Mouse (Mus musculus) limb, embryonic 14.5 days (tissue): ENCODE results near the gene Arhgap27. TPM values are rescaled to one million over a fixed set of nuclear protein-coding genes. Genes with fewer than 3 reads are reported as not detected.
"Not testable (repeated sequence)": the region's sequence is repeated elsewhere in the genome, so short reads cannot be mapped to it uniquely, and the experiment has no call there.

Experiments used
- ATAC-seq: fragments of 200-750 bp; cut with Nextera tagmentation; 2 replicates; pipeline ENCODE4 v1.8.0; 2017; ENCODE audit warnings: low read depth, moderate number of reproducible peaks, moderate TSS enrichment; ENCODE audit not compliant: low FRiP score
- DNase-seq: peaks from one replicate; pipeline ENCODE4 v3.0.0-alpha.2; 2015; ENCODE audit warnings: low spot score
- H3K27ac ChIP-seq: fragments of 300-500 bp; sonication (generic); replicated peaks from 2 replicates; pipeline ENCODE4 v1.5.1; 2014; ENCODE audit warnings: low read depth, mild to moderate bottlenecking, low read length, moderate library complexity, mixed read lengths
- H3K27me3 ChIP-seq: fragments of 300-500 bp; sonication (generic); 2 replicates; pipeline ENCODE4 v1.6.1; 2014; ENCODE audit warnings: low read length, mixed read lengths; ENCODE audit not compliant: control insufficient read depth, insufficient read depth
- H3K36me3 ChIP-seq: fragments of 300-500 bp; sonication (generic); 2 replicates; pipeline ENCODE4 v1.6.1; 2014; ENCODE audit warnings: mild to moderate bottlenecking, low read length, moderate library complexity, mixed read lengths; ENCODE audit not compliant: control insufficient read depth, insufficient read depth
- H3K4me1 ChIP-seq: fragments of 300-500 bp; sonication (generic); 2 replicates; pipeline ENCODE4 v1.6.1; 2014; ENCODE audit warnings: antibody characterized with exemption, low read length, mixed read lengths; ENCODE audit not compliant: control insufficient read depth, insufficient read depth
- H3K4me2 ChIP-seq: fragments of 300-500 bp; sonication (generic); replicated peaks from 2 replicates; pipeline ENCODE4 v1.6.1; 2014; ENCODE audit warnings: low read depth, mild to moderate bottlenecking, low read length, moderate library complexity; ENCODE audit not compliant: severe bottlenecking
- H3K4me3 ChIP-seq: fragments of 300-500 bp; sonication (generic); replicated peaks from 2 replicates; pipeline ENCODE4 v1.5.1; 2014; ENCODE audit warnings: low read length
- H3K9ac ChIP-seq: fragments of 300-500 bp; sonication (generic); 2 replicates; pipeline ENCODE4 v1.6.1; 2014; ENCODE audit warnings: mild to moderate bottlenecking, low read depth, low read length, moderate library complexity; ENCODE audit not compliant: severe bottlenecking
- H3K9me3 ChIP-seq: fragments of 300-500 bp; sonication (generic); 2 replicates; pipeline ENCODE4 v1.6.1; 2016; ENCODE audit warnings: low read length; ENCODE audit not compliant: control insufficient read depth
- POLR2A ChIP-seq: fragments of 200-500 bp; IDR thresholded peaks from 2 replicates; pipeline ENCODE4 v1.8.0; 2012; ENCODE audit warnings: inconsistent platforms, mild to moderate bottlenecking, moderate library complexity, borderline replicate concordance; ENCODE audit not compliant: insufficient read depth, insufficient read length; ENCODE audit errors: extremely low read depth
- WGBS: fragments of 180-500 bp; shearing (Covaris S2); extraction: QIAGEN DNeasy Blood & Tissue Kit; methylation state at CpG from one replicate; pipeline ENCODE4 v1.1.7; 2014; 5-methylcytosine and 5-hydroxymethylcytosine counted together
- polyA plus RNA-seq, 2 experiments: library from polyadenylated mRNA; depleted of rRNA in 1 of 2; stranded (reverse) in 1 of 2; unstranded in 1 of 2; fragments of >200 nt; fragmentation: Nextera tagmentation in 1 of 2; extraction: Ambion mirVana in 1 of 2; gene quantifications; 2 replicates each; pipeline versions ENCODE4 v1.2.1 to v1.2.3; 2012 to 2014

The Arhgap27 gene
- polyA plus RNA-seq, 2 experiments: 8.4 to 14.1 TPM

DNA sequence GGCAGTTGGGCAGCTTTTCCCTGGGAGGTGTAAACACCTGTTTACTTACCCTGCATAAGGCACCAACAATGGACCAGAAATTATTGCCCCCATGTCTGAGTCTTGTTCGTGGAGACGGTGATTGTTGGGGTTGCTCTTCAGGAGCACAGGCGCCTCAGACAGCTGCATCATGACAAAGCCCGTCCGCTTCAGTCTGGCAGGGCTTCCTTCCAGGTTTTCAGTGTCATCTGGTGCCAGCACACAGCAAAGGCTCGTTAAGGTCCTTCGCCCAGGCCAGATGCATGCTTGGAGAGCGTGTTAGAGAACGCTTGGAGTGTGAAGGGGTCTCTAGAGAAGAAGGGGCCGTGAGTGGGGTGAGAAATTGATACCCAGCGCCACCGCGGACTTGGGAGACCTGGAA lies 38.8 kb downstream of the Arhgap27 start:
- no peaks in the 10 kb centered on the region for H3K27me3 ChIP-seq
- TF ChIP-seq POLR2A: no peak
- H3K4me3 ChIP-seq: no peak overlapping the region
- no peaks in the 10 kb centered on the region for H3K9me3 ChIP-seq
- no peaks in the 10 kb centered on the region for H3K36me3 ChIP-seq
- 0 out of 2 replicates have a peak overlapping the region, but pooled peaks have one; percentile 10 for H3K4me2 ChIP-seq
- H3K27ac ChIP-seq: no peak overlapping the region
- no peak overlapping the region for H3K9ac ChIP-seq
- H3K4me1 ChIP-seq: peaks cover 21% of the 10 kb centered on the region
- ATAC-seq (no peak), DNase-seq (no peak)
- 39% methylated on average over 13 of the region's 13 CpGs for WGBS

DNA sequence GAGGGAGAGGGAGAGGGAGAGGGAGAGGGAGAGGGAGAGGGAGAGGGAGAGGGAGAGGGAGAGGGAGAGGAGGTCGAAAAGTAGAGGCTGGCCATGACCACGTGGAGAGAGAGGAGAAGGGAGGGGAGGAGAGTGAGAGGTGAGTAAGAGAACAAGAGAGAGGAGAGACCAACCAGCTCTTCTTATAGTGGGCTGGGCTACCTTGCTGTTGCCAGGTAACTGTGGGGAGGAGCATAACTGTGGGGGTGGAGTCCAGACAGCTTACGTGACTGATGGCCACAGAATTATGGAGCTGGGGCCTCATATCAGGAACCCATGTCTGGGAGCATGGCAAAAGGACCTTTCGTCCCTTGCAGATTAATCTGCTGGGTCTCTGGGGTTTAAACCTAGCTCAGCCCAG lies 40.7 kb downstream of the Arhgap27 start:
- not testable (repeated sequence) for H3K27ac ChIP-seq, DNase-seq, H3K36me3 ChIP-seq, H3K27me3 ChIP-seq, H3K4me3 ChIP-seq, H3K9ac ChIP-seq, H3K4me2 ChIP-seq, H3K9me3 ChIP-seq, ATAC-seq
- peaks cover 21% of the 10 kb centered on the region for H3K4me1 ChIP-seq
- WGBS: 42% methylated on average over 4 of the region's 4 CpGs

DNA sequence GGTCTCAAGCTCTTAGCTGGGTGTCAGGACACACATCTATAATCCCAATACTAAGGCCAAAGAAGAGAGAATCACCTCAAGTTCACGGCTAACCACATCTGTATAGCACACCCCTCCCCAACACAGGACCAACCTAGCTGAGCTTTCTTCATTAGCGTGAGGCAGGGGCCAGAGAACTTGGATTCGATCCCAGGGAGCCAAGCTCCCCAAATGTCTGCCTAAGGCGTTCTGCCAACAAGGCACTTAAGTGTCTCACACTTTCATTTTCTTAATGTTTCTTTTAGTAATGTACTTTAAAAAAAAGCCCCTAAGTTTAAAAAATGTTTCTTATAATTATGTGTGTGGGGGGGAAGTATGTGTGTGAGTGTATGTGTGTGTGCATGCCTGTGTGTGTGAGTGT lies 42.8 kb downstream of the Arhgap27 start:
- Histone ChIP-seq H3K9me3 (no peaks in the 10 kb centered on the region), H3K4me2 (no peak overlapping the region), H3K27me3 (no peaks in the 10 kb centered on the region), H3K27ac (no peak overlapping the region), H3K36me3 (no peaks in the 10 kb centered on the region), H3K9ac (no peak overlapping the region), H3K4me1 (peaks cover 21% of the 10 kb centered on the region), H3K4me3 (no peak overlapping the region)
- ATAC-seq (no peak), DNase-seq (peak; percentile 64)
- no peak for TF ChIP-seq POLR2A
- WGBS: 30% methylated on average over 4 of the region's 4 CpGs

DNA sequence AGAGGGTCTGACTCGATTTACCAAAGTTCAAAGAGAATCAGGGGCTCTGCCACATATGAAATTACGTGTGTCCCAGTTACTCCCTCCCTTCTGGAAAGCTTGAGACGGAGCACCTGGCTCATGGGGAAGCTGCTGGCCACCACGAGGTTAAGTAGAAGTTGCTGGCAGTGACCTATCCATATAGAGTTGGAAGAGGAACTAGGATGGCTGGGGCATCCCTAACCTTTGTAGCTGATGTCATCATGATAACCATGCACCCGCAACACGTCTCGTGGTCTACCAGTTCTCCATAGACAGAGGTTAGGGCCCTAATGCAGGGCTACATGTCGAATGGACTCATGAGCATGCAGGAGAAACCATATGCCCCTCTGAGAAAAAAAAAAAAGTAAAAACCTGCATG lies 43.3 kb downstream of the Arhgap27 start:
- no peak for TF ChIP-seq POLR2A
- no peaks in the 10 kb centered on the region for H3K9me3 ChIP-seq
- H3K27ac ChIP-seq: no peak overlapping the region
- H3K4me3 ChIP-seq: no peak overlapping the region
- H3K27me3 ChIP-seq: no peaks in the 10 kb centered on the region
- ATAC-seq (no peak), DNase-seq (no peak)
- H3K4me2 ChIP-seq: no peak overlapping the region
- peaks cover 21% of the 10 kb centered on the region for H3K4me1 ChIP-seq
- 80% methylated on average over 8 of the region's 8 CpGs for WGBS
- no peaks in the 10 kb centered on the region for H3K36me3 ChIP-seq
- H3K9ac ChIP-seq: no peak overlapping the region

DNA sequence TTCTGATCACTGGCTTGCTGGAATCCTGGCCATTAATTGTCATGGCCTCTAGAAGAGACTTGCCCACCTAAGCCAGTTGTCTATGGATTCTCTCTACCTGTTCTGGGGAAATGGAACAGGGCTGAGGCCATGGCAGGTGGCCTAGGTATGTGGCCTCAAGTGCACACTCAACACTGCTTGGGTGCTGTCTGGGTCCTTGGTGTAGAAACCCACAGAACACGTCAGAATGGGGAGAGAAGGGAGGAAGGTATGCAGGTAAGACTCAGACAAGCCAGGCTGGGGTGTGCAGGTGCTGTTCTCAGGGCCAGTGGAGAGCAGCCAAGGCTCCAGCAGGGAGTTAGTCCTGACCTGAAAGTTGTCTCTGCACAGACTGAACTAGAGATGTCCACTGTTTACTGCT lies 45.5 kb downstream of the Arhgap27 start:
- 56% methylated on average over 1 of the region's 1 CpGs for WGBS
- no peak for DNase-seq
- TF ChIP-seq POLR2A: no peak
- no peak overlapping the region for H3K27ac ChIP-seq
- no peak overlapping the region for H3K4me2 ChIP-seq
- H3K36me3 ChIP-seq: no peaks in the 10 kb centered on the region
- no peaks in the 10 kb centered on the region for H3K27me3 ChIP-seq
- peaks cover 15% of the 10 kb centered on the region; the same call in 1 of the 2 replicates for H3K4me1 ChIP-seq
- no peak overlapping the region for H3K9ac ChIP-seq
- ATAC-seq: no peak
- H3K9me3 ChIP-seq: no peaks in the 10 kb centered on the region
- H3K4me3 ChIP-seq: no peak overlapping the region

DNA sequence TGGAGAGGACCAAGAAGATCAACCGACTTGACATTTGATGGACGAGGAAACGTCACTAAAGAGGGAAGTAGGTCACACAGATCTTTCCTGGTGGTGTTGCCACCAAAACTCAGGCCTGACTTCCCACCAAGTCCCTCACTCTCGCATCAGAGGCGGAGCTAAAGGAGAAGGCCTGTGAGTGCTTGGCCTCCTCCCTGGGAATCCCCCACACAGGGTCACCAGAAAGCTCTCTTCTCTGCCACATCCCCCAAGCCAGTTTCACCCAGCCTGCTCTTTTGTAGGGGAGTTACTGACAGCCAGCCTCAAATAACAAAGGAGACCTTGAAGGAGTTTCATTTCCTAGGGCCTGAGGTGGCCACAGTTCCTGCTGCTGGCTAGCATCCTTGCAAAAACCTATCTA lies 48.1 kb downstream of the Arhgap27 start:
- TF ChIP-seq POLR2A: no peak
- ATAC-seq (no peak), DNase-seq (no peak)
- H3K4me1 ChIP-seq: peaks cover 10% of the 10 kb centered on the region
- no peaks in the 10 kb centered on the region for H3K27me3 ChIP-seq
- H3K9ac ChIP-seq: no peak overlapping the region
- H3K4me2 ChIP-seq: no peak overlapping the region
- H3K4me3 ChIP-seq: no peak overlapping the region
- no peak overlapping the region for H3K27ac ChIP-seq
- H3K36me3 ChIP-seq: no peaks in the 10 kb centered on the region
- no peaks in the 10 kb centered on the region for H3K9me3 ChIP-seq
- WGBS: 79% methylated on average over 5 of the region's 5 CpGs
